Mouse (Mus musculus) retina, postnatal 1 day (tissue): Measurements from ENCODE around the gene Prdm2.
A peak's percentile ranks its signal among the peaks of the same experiment; 100 is the strongest.

Experiments used
- DNase-seq: peaks from one replicate; pipeline ENCODE4 v3.0.0-alpha.2; 2012

The Prdm2 gene

DNA sequence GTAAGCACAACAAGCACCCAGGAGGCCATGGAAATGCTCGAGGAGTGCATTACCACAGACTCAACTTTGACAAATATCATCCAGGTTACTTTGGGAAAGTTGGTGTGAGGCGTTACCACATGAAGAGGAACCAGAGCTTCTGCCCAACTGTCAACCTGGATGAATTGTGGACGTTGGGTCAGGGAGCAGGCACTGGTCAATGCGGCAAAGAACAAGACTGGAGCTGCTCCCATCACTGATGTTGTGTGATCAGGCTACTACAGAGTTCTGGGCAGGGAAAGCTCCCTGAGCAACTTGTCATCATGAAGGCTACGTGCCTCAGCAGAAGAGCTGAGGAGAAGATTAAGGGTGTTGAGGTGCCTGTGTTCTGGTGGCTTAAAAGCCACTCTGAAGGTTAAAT, 60.2 kb downstream of the Prdm2 start:
- no peak for DNase-seq

- peak; percentile 43 for DNase-seq
These were observed 61.5 kb downstream of the Prdm2 start for GRCm38 (mm10) chr4:143151267-143151666.

GRCm38 (mm10) chr4:143147666-143148065, 65.1 kb downstream of the Prdm2 start:
- DNase-seq, result no peak

GRCm38 (mm10) chr4:143143615-143144014, 69.2 kb downstream of the Prdm2 start:
- DNase-seq, result no peak

DNA sequence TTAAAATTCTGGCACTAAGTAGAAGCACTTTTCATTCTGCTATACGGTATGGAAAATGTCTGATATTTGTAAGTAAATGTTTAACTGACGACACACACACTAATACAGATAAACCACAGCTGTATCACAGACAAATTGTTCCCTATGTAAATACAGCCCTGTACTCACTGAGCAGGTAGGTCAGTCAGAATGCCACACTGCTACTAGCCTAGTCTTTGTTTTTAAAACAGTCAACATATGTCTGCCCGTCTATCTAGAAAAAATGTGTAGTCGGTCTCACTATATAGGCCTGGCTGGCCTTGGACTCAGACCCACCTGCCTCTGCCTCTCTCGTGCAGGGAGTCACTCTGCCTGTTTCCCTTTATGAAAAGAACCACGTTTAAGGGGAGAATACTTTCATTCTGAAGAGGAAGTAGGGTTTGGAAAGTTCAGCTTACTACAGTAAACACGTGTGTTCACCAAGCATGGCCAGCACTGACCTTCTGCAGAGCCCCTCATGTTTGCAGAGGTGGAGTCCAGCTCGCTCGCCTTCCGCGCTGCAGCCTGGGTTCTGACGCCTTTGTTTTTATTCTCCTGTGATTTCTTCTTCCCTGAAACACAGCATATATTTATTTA, 71.0 kb downstream of the Prdm2 start:
- no peak for DNase-seq

GRCm38 (mm10) chr4:143140940-143141339, 71.9 kb downstream of the Prdm2 start:
- no peak for DNase-seq

DNA sequence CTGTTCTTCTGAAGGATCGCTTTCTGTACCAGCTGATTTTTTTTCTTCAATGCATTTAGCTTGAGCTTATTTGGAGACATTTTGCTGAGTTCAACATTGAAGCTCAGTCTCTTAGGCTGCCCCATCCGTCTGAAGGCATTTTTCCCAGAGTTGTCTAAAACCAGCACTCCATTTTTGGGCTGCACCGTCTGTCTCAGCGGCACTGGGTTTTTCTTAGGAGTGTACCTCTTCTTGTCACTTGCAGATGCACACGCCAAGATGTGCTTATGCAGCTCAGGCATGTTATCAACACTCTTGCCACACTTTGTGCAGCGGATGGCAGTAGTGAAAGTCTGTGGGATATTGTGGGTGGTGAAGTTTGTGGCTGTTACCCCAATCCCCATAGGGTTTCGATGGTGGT, 80.4 kb downstream of the Prdm2 start:
- DNase-seq, result no peak

- no peak for DNase-seq
These were observed 82.4 kb downstream of the Prdm2 start for GRCm38 (mm10) chr4:143130441-143130840.

- DNase-seq, result no peak
These were observed 83.5 kb downstream of the Prdm2 start for GRCm38 (mm10) chr4:143129261-143129760.

- no peak for DNase-seq
These were observed 85.6 kb downstream of the Prdm2 start for GRCm38 (mm10) chr4:143127171-143127570.

- no peak for DNase-seq
These were observed 86.3 kb downstream of the Prdm2 start for GRCm38 (mm10) chr4:143126476-143126875.

GRCm38 (mm10) chr4:143125290-143125689, 87.5 kb downstream of the Prdm2 start:
- no peak for DNase-seq

GRCm38 (mm10) chr4:143123043-143123442, 89.8 kb downstream of the Prdm2 start:
- no peak for DNase-seq

DNA sequence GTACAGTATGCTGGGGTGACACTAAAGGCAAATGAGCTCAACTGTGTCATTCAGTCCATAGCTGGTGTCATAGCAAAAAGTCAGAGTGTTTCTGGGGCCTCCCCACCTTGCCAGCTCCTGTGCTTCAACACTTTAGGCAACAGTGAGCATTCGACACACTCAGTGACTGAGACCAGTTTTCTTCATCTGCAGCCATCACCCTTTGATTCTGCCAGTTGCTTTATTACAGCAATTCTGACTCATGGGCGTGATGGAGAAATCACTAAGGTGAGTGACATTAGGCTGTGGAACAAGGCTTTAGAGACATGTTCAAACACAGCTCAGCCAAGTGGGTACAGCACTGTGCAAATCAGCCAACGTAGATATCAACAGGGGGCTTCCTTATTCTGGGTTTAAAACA, 91.6 kb downstream of the Prdm2 start:
- no peak for DNase-seq

DNA sequence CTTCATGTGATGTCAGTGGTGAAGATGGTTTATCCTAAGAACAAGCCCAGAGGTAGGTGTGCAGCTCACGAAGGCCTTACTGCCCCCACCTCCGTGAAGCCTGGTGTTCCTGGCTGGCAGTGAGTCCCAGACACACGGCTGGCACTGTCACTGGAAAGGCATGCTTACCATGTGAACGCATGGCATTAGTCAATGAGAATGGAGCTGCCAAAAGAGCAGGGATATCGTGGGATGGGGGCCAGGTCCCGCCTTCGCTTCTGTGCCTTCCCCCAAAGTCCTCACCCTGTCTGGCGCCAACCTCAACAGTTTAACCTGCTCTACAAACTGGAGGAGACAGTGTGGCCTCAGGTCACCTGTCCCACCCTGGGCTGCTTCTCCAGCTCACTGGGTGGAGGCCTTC, 92.8 kb downstream of the Prdm2 start:
- no peak for DNase-seq

GRCm38 (mm10) chr4:143118843-143119242, 94.0 kb downstream of the Prdm2 start:
- no peak for DNase-seq

GRCm38 (mm10) chr4:143115851-143116250, 96.9 kb downstream of the Prdm2 start:
- no peak for DNase-seq

- DNase-seq, result no peak
These were observed 98.4 kb downstream of the Prdm2 start for GRCm38 (mm10) chr4:143114232-143114979.

- peak; percentile 77 for DNase-seq
These were observed 99.8 kb downstream of the Prdm2 start for GRCm38 (mm10) chr4:143112985-143113384.

- DNase-seq, result no peak
These were observed 100.4 kb downstream of the Prdm2 start for GRCm38 (mm10) chr4:143112439-143112838.

GRCm38 (mm10) chr4:143111872-143112271, 100.9 kb downstream of the Prdm2 start:
- no peak for DNase-seq

DNA sequence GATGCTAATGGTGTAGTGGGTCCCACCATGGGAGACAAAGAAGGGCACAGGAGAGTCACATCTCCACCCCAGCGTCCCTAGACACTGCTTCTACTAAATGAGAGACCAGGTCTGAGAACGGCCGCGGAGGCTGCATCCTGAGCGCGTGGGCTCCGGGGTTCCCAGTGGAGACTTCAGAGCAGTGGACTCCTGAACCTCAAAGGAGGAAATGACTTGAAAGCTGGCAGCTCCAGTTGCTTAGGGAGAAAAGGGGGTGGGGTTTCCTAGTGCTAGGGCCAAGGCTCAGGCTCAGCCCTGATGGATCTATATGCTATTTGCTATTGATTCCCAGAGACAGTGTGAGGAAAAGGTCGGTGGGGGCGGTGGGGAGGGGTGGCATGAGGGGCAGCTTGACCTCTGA, 104.2 kb downstream of the Prdm2 start:
- DNase-seq, result no peak

DNA sequence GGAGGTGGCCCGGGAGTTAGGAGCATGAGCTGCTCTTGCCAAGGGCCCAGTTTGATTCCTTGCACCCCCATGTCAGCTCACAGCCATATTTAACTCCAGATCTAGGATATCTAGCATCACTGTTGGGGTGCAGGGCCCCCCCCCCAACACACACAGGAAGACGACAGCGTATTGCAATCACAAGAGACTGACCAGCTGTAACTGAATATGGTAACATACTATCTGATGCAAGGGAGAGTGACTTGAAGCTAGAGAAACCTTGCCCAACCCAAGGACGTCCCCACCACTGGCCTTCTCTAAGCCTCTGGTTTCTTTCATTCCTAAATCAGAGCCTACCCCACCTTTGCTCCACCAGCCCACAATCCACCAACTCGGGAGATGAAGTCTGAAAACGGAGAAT, 105.8 kb downstream of the Prdm2 start:
- no peak for DNase-seq

DNA sequence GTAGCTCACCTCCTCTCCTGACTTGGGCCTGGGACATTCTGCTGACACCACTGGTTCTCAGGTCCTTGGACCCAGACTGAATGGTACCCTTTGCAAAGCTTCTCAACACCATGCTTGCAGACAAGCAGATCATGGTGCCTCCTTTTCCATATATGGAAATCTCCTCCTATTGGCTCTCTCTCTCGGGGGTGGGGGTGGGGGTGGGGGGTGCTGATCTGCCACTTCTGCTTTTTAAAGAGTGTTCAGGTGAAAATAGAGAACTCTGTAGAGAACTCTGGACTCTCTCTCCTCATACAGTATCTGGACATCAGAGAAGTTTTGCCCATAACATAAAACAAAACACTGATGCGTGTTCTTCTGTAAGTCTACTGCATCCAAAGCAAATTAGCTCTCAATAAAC, 106.2 kb downstream of the Prdm2 start:
- no peak for DNase-seq

GRCm38 (mm10) chr4:143104739-143105138, 108.1 kb downstream of the Prdm2 start:
- no peak for DNase-seq
